Mouse (Mus musculus): ENCODE measurements around the gene Btn2a2.

Gene Btn2a2

GRCm38 (mm10) chr13:23428166-23428993 is 60.3 kb downstream of the Btn2a2 start:
- DNase-seq (ENCODE audit: extremely low read depth, low read depth, low spot score) = no peak

Data from fat pad, adult 2 months (tissue).